In the genomic region with DNA sequence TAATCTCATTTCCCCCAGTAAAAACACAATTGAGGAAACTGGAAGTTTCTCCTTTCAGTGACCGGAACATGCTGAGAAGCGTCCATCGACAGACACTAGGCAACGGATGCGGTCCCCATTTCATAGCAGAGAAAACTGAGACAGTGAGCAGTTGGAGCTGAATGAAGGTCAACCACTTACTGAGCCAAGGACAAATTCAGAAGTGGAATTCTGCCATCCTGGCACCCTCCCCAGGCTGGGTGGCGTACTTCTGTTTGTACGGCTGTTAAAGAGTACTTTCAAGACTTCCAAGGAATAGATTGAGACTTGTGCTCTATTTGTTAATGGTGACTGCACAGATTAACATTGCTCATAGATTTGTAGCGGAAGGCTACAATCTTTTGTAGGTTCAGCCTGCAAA, we compare ENCODE assay signal across 10 mouse cellular contexts. TPM values are rescaled to one million over a fixed set of nuclear protein-coding genes. Genes with fewer than 3 reads are reported as not detected.
A peak's percentile ranks its signal among the peaks of the same experiment; 100 is the strongest.
DNase-seq lines count a peak whose midpoint lies in the region; ATAC-seq lines count a peak whose summit lies in the region.
"Had no signal": no experiment of that assay in that cellular context is flagged by ENCODE, and none has a peak within 500 bp of the region (broad histone marks: within the 10 kb centered on the region; RNA-seq: fewer than 3 reads in every experiment).

No protein-coding gene starts in this region.

- WGBS in forebrain, embryonic 10.5 days, result 94% methylated on average over 8 of the region's 8 CpGs

- ATAC-seq in frontal cortex, adult (ENCODE audit: low TSS enrichment), result peak; percentile 53; the same call in 1 of the 2 replicates
- ATAC-seq: Patski had no signal

- H3K27me3 ChIP-seq in forebrain, embryonic 10.5 days (ENCODE audit: poor library complexity, severe bottlenecking), result no peaks in the 10 kb centered on the region
- H3K27me3 ChIP-seq: embryonic facial prominence, embryonic 15.5 days; Patski had no signal

- no peaks in the 10 kb centered on the region for H3K36me3 ChIP-seq in forebrain, embryonic 10.5 days (replicated peaks)
- H3K36me3 ChIP-seq: embryonic facial prominence, embryonic 15.5 days had no signal

- H3K4me3 ChIP-seq in forebrain, embryonic 10.5 days, result no peak overlapping the region
- H3K4me3 ChIP-seq: embryonic facial prominence, embryonic 15.5 days had no signal

- H3K4me1 ChIP-seq in forebrain, embryonic 10.5 days, result no peaks in the 10 kb centered on the region
- H3K4me1 ChIP-seq: embryonic facial prominence, embryonic 15.5 days had no signal

- H3K27ac ChIP-seq in forebrain, embryonic 10.5 days, result no peak overlapping the region
- H3K27ac ChIP-seq: embryonic facial prominence, embryonic 15.5 days had no signal

- peak; percentile 79 for DNase-seq in ovary, adult 18-20 months (ENCODE audit: low spot score)
- DNase-seq in ovary, postnatal 10 days (ENCODE audit: low spot score), result no peak
- DNase-seq in layer of hippocampus, postnatal 10 days (ENCODE audit: low spot score in 2 of 2), result peak; percentile 58 to 70
- peak; percentile 19 for DNase-seq in right cerebral cortex, postnatal 14 days
- DNase-seq in MN1 (ENCODE audit: low spot score), result no peak
- DNase-seq in forebrain, embryonic 10.5 days (ENCODE audit: extremely low spot score, low spot score), result no peak
- no peak for DNase-seq in retina, postnatal 1 day

- H3K9me3 ChIP-seq in forebrain, embryonic 10.5 days, result no peaks in the 10 kb centered on the region
- H3K9me3 ChIP-seq: embryonic facial prominence, embryonic 15.5 days had no signal

RNA-seq across cellular contexts. Expression of a gene that starts 54.2 kb away (rescaled TPM):
- total RNA-seq in layer of hippocampus, postnatal 10 days (2021), result 10 to 100 TPM; 36.9 to 49.7 TPM
- polyA plus RNA-seq in forebrain, embryonic 10.5 days (2016; fragmentation: Nextera tagmentation; extraction: Ambion mirVana), result 3.1 and 3.2 TPM in 2 replicates

Comparison
In these comparisons a context has a peak if more than half of its experiments do, and no peak if none do; other contexts are left out.
1. DNase-seq: peak in ovary, adult 18-20 months (single experiment), layer of hippocampus, postnatal 10 days (2 of 2) and right cerebral cortex, postnatal 14 days (single experiment); none in ovary, postnatal 10 days (single experiment), MN1 (single experiment), forebrain, embryonic 10.5 days (single experiment) and retina, postnatal 1 day (single experiment).